Mouse (Mus musculus): Measurements from ENCODE around the gene Gm13285.
"Not testable (repeated sequence)": the region's sequence is repeated elsewhere in the genome, so short reads cannot be mapped to it uniquely, and the experiment has no call there.

The Gm13285 gene

GRCm38 (mm10) chr4:88799365-88799764 is at the start of gene Gm13285:
Gene Gm13285, plus strand, starts transcription at chr4:88799665.
- not testable (repeated sequence) for DNase-seq (ENCODE audit: low read depth)

GRCm38 (mm10) chr4:88749926-88750325 is 49.5 kb upstream of the Gm13285 start:
- no peak for DNase-seq (ENCODE audit: low read depth)

GRCm38 (mm10) chr4:88754818-88755340 is 44.6 kb upstream of the Gm13285 start, which contains the start of gene Gm13271:
Gene Gm13271, plus strand, starts transcription at chr4:88754868.
- DNase-seq (ENCODE audit: low read depth), result not testable (repeated sequence)

GRCm38 (mm10) chr4:88756581-88757513 is 42.6 kb upstream of the Gm13285 start:
- DNase-seq (ENCODE audit: low read depth), result peak; percentile 19

- DNase-seq (ENCODE audit: low read depth), result peak; percentile 79
These were observed 41.8 kb upstream of the Gm13285 start for GRCm38 (mm10) chr4:88757628-88758031.

- not testable (repeated sequence) for DNase-seq (ENCODE audit: low read depth)
These were observed 40.7 kb upstream of the Gm13285 start for GRCm38 (mm10) chr4:88758751-88759150.

GRCm38 (mm10) chr4:88759610-88760268 is 39.7 kb upstream of the Gm13285 start, which contains the start of gene Gm13283:
Gene Gm13283, plus strand, starts transcription at chr4:88760119.
- DNase-seq (ENCODE audit: low read depth), result not testable (repeated sequence)

- DNase-seq (ENCODE audit: low read depth), result peak; percentile 80
These were observed 39.0 kb upstream of the Gm13285 start for GRCm38 (mm10) chr4:88760431-88760830.

- not testable (repeated sequence) for DNase-seq (ENCODE audit: low read depth)
These were observed 37.7 kb upstream of the Gm13285 start for GRCm38 (mm10) chr4:88761776-88762175.

GRCm38 (mm10) chr4:88762341-88762740 is 37.1 kb upstream of the Gm13285 start:
- not testable (repeated sequence) for DNase-seq (ENCODE audit: low read depth)

GRCm38 (mm10) chr4:88763384-88764018 is 36.0 kb upstream of the Gm13285 start:
- peak; percentile 65 for DNase-seq (ENCODE audit: low read depth)

- not testable (repeated sequence) for DNase-seq (ENCODE audit: low read depth)
These were observed 25.9 kb upstream of the Gm13285 start, which contains the start of gene Gm13290 for GRCm38 (mm10) chr4:88773534-88773933. Gene Gm13290, plus strand, starts transcription at chr4:88773834.

GRCm38 (mm10) chr4:88776622-88777021 is 22.8 kb upstream of the Gm13285 start, which contains the start of gene Gm13289:
Gene Gm13289, plus strand, starts transcription at chr4:88776922.
- not testable (repeated sequence) for DNase-seq (ENCODE audit: low read depth)

- DNase-seq (ENCODE audit: low read depth), result not testable (repeated sequence)
These were observed 19.9 kb upstream of the Gm13285 start, which contains the start of gene Gm13272 for GRCm38 (mm10) chr4:88779550-88779949. Gene Gm13272, plus strand, starts transcription at chr4:88779850.

GRCm38 (mm10) chr4:88780320-88780719 is 19.1 kb upstream of the Gm13285 start:
- DNase-seq (ENCODE audit: low read depth), result not testable (repeated sequence)

- not testable (repeated sequence) for DNase-seq (ENCODE audit: low read depth)
These were observed 17.6 kb upstream of the Gm13285 start, which contains the start of gene Ifnz for GRCm38 (mm10) chr4:88781831-88782230. Gene Ifnz, plus strand, starts transcription at chr4:88782131.

- DNase-seq (ENCODE audit: low read depth), result not testable (repeated sequence)
These were observed 17.1 kb upstream of the Gm13285 start for GRCm38 (mm10) chr4:88782335-88782734.

GRCm38 (mm10) chr4:88785409-88785808 is 14.1 kb upstream of the Gm13285 start, which contains the start of gene Gm13276:
Gene Gm13276, plus strand, starts transcription at chr4:88785709.
- not testable (repeated sequence) for DNase-seq (ENCODE audit: low read depth)

- not testable (repeated sequence) for DNase-seq (ENCODE audit: low read depth)
These were observed 11.1 kb upstream of the Gm13285 start, which contains the start of gene Gm13277 for GRCm38 (mm10) chr4:88788402-88788801. Gene Gm13277, plus strand, starts transcription at chr4:88788632.

GRCm38 (mm10) chr4:88791250-88791649 is 8.2 kb upstream of the Gm13285 start, which contains the start of gene Gm13278:
Gene Gm13278, plus strand, starts transcription at chr4:88791550.
- not testable (repeated sequence) for DNase-seq (ENCODE audit: low read depth)
